Mouse (Mus musculus) liver, adult 2 months (tissue): ENCODE results near the gene Tmem223.

ENCODE experiments used
- CTCF ChIP-seq: fragments of 200-500 bp; IDR thresholded peaks from 2 replicates; pipeline ENCODE4 v1.5.1; 2011; ENCODE audit warnings: low read depth, low read length, control low read depth
- POLR2A ChIP-seq: fragments of 200-500 bp; IDR thresholded peaks from 2 replicates; pipeline ENCODE4 v1.6.1; 2011; ENCODE audit warnings: low read length, control low read depth; ENCODE audit not compliant: insufficient read depth; ENCODE audit errors: extremely low read depth

DNA sequence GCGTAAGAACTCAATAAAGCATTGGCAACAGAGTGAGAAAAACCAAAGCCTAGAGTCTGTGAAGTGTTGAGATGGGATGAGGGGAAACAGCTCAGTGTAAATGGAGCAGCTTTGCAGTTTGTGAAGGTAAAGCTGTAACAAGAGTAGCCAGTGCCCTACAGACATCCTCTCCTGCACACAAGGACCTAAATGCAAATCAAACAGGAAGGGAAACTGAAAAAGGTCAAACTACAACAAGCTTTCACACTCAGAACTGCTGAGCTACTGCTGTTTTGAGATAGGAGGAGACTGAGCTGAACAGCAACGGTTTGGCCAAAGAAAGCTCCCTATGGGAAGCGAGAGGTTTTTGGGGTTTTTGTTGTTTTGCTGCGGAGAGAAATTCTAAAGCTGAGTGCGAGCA, 36.0 kb downstream of the Tmem223 start:
- TF ChIP-seq CTCF, result no peak
- TF ChIP-seq POLR2A, result no peak
